Mouse (Mus musculus) right cerebral cortex, adult 2 months (tissue): ENCODE results near the gene Ksr1.
"Not testable (repeated sequence)": the region's sequence is repeated elsewhere in the genome, so short reads cannot be mapped to it uniquely, and the experiment has no call there.

Experiments used
- DNase-seq, 2 experiments: peaks; one replicate each; pipeline ENCODE4 v3.0.0; 2021 to 2022; ENCODE audit warnings: low spot score in 2 of 2

Ksr1 gene

GRCm38 (mm10) chr11:79008891-79009290, 137.3 kb downstream of the Ksr1 start:
- no peak for DNase-seq

- no peak for DNase-seq
Observed at GRCm38 (mm10) chr11:79008007-79008775, 138.0 kb downstream of the Ksr1 start.

GRCm38 (mm10) chr11:79007356-79007755, 138.9 kb downstream of the Ksr1 start:
- not testable (repeated sequence) for DNase-seq

GRCm38 (mm10) chr11:79006417-79006816, 139.8 kb downstream of the Ksr1 start:
- no peak for DNase-seq

- DNase-seq = no peak
Observed at GRCm38 (mm10) chr11:79005578-79006394, 140.4 kb downstream of the Ksr1 start.

GRCm38 (mm10) chr11:79003769-79004638, 142.2 kb downstream of the Ksr1 start:
- DNase-seq = no peak

GRCm38 (mm10) chr11:79003053-79003768, 143.0 kb downstream of the Ksr1 start:
- DNase-seq = no peak

- peak in 1 of 2 experiments; percentile 24 for DNase-seq
Observed at GRCm38 (mm10) chr11:79002551-79002951, 143.7 kb downstream of the Ksr1 start.

- no peak for DNase-seq
Observed at GRCm38 (mm10) chr11:79001871-79002270, 144.3 kb downstream of the Ksr1 start.

- no peak for DNase-seq
Observed at GRCm38 (mm10) chr11:78999118-78999517, 147.1 kb downstream of the Ksr1 start.

- DNase-seq = not testable (repeated sequence)
Observed at GRCm38 (mm10) chr11:78990875-78991543, 155.2 kb downstream of the Ksr1 start.

GRCm38 (mm10) chr11:78990096-78990495, 156.1 kb downstream of the Ksr1 start:
- DNase-seq = no peak

GRCm38 (mm10) chr11:78989206-78989605, 157.0 kb downstream of the Ksr1 start:
- DNase-seq = not testable (repeated sequence)

GRCm38 (mm10) chr11:78986311-78987002, 159.8 kb downstream of the Ksr1 start:
- DNase-seq = no peak

- DNase-seq = no peak
Observed at GRCm38 (mm10) chr11:78985505-78985904, 160.7 kb downstream of the Ksr1 start.

GRCm38 (mm10) chr11:78984483-78985177, 161.6 kb downstream of the Ksr1 start, which contains the start of gene Lgals9:
TSS of gene Lgals9 (minus strand) at chr11:78984946.
- DNase-seq = no peak

- no peak for DNase-seq
Observed at GRCm38 (mm10) chr11:78983539-78983938, 162.7 kb downstream of the Ksr1 start.

- DNase-seq = no peak
Observed at GRCm38 (mm10) chr11:78982513-78983291, 163.5 kb downstream of the Ksr1 start.

GRCm38 (mm10) chr11:78982042-78982441, 164.2 kb downstream of the Ksr1 start:
- no peak for DNase-seq
